Mouse (Mus musculus): ENCODE data around the gene Cdr2l. TPM values are rescaled to one million over a fixed set of nuclear protein-coding genes. Genes with fewer than 3 reads are reported as not detected.
"Not testable (repeated sequence)": the region's sequence is repeated elsewhere in the genome, so short reads cannot be mapped to it uniquely, and the experiment has no call there.

Cdr2l gene
- polyA plus RNA-seq, 1 experiment = 4.0 TPM

DNA sequence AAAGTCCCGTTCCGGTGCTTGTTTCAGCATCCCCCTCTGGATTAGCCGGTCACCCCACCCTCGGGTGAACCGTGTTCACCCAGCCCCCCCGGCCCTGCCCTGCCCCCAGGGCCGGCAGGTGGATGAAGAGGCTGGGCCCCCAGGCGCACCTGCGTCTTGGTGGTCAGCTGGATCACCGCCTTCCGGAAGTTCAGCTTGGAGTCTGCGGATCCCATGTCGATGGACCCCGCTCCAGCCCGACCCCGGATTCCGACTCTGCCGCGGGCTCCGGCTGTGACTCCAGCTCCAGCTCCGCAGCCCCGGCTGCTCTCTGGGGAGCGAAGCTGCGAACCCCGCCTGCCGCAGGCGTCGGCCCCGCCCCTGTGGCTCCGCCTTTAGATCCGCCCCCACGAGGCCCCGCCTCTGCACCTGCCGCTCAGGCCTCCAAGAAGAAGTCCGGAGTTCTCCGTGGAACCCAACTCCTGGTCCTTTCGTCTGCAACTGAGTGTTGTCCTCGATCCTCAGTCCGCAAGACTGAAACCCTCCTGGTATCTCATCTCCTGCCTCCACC is 14.2 kb upstream of the Cdr2l start, which contains the start of gene Hid1:
Gene Hid1, minus strand, starts transcription at position 362 of the 550 bp plus-strand sequence.
- DNase-seq (ENCODE audit: low read depth, low spot score) = no peak
- WGBS = under 1% methylated on average over 39 of the region's 39 CpGs

DNA sequence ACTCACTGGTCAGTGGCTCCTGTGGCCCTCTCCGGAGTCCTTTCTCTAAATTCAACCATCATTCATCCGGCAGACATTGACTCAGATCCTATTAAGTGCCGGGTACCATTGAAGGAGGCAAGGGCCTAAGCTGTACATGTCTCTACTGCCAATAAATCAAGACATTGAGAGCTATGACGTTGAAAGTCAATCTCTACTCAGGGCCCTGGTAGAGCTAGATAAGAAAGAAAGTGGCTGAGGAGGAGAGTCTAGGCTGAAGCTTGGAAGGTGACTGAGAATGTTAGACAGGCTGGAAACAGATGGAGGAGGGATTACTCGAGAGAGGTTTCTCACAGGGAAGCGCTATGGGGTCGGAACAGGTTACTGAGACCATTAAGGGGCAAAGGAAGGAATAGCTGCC is 11.3 kb upstream of the Cdr2l start:
- WGBS = 65% methylated on average over 7 of the region's 7 CpGs
- no peak for DNase-seq (ENCODE audit: low read depth, low spot score)

DNA sequence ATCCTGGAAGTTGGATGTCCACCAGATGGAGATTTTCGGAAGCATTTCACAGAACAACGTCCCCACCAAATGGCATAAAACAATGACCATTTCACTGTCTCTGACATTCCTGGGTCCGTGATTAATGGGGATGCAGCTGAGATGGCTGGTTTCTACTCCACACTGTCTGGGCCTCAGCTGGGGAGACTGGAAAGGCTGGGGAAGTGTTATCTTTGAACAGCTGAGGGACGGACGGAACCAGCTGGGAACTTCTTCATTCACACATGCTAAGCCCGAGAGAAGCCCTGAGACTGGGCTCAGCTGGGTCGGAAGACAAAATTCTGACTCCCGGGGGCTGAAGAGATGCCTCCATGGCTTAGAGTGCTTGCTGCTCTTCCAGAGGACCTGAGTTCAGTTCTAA is 10.4 kb upstream of the Cdr2l start:
- DNase-seq (ENCODE audit: low read depth, low spot score) = no peak
- WGBS = 79% methylated on average over 8 of the region's 8 CpGs

DNA sequence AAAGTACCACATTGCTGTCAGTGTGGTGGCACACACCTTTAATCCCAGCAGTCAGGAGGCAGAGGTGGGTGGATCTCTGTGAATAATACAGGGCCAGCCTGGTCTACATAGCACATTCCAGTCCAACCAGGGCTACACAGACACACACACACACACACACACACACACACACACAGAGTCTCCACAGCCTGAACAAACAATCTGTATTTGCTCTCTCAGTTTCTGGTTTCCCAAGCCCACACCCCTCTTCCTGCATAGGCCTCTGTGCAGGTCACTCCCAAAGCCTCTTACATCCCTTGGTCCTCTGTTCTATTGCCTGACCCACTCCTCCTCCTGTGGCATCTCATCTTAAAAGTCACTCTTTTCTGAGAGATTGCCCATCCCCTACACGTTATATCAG is 9.7 kb upstream of the Cdr2l start:
- WGBS = 80% methylated on average over 1 of the region's 1 CpGs
- DNase-seq (ENCODE audit: low read depth, low spot score) = no peak

DNA sequence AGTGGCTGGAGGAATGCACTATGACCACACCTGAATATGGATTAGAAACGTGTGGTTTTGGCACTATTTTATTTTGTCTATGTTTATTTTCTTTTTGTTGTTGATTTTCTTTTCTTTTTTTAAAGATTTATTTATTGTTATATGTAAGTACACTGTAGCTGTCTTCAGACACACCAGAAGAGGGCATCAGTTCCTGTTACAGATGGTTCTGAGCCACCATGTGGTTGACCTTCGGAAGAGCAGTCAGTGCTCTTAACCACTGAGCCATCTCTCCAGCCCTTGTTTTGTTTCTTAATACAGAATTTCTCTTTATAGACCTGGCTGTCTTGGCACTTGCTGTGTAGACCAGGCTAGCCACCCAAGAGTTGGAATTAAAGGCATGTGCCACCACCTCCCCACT is 9.0 kb upstream of the Cdr2l start:
- 58% methylated on average over 2 of the region's 2 CpGs for WGBS
- no peak for DNase-seq (ENCODE audit: low read depth, low spot score)

DNA sequence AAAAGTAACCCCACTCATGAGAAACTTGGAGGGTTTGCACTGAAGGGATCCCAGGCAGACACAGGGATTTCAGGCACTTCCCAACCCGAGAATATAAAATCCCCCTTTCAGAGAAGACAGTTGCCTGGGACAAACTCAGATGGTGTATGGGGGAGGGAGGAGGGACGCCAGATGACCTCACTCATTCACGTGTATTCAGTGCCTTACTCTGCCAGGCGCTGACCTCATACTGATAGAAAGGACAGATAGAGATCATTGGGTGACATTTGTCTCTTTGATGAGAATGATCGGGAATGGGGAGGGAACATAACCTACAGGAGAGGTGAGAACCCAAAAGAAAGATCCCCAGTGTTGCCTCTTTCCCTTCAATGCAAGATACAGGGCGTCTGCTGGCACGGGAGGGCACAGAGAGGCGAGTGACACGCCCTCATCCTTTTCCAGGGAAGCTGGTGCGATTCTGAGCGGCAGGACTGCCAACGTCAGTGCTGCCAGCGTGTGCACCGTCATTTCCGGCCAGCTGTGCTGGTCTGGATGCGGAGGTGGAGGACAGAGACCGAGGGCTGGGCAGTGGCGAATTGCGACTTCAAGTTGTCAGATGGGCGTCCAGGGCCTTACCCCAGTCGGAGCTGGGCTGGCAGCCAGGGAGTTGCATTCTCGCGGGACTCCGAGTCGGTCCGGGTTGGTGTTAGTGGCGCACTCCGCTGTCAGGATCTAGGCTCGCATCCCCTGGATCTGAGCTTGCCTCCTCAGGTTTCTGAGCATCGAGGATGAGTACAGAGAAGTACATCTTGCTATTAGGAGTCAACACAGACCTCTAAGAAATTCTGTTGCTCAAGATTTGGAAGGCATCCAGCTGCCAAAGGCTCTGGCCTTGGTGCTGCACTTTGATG is 7.7 kb upstream of the Cdr2l start:
- 2% methylated on average over 30 of the region's 30 CpGs for WGBS
- no peak for DNase-seq (ENCODE audit: low read depth, low spot score)

DNA sequence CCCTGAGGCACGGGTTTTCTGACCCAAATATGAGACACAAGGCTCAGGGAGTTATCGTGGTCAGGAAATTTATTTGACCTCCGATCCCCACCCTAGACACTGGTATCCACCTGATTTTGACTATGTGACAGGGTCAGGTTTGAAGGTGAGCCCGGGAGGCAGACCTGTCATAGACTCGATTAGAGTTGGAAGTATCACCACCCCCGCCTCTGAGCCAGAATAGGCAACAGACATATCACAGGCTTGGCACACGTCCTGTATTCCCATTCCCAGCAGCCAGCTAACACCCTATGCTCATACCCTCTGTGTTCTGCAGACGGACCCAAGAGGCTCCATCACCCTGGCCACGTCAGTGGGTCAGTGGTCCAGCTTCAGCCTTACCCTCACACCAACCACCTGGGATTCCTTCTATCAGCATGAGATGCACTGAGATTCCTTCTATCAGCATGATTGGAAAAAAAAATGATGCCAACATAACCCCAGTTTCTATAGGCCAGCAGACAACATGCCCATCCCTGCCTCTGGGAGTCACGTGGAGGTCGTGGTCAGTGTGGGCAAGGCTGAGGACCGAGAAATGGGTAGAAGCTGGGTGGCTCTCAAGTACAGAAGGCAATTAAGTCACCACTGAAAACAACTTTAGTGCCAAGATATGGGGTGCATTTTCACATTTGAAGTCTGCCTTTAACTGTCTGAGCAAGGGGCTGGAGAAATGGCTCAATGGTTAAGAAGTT is 6.9 kb upstream of the Cdr2l start:
- DNase-seq (ENCODE audit: low read depth, low spot score) = no peak
- 62% methylated on average over 12 of the region's 12 CpGs for WGBS

DNA sequence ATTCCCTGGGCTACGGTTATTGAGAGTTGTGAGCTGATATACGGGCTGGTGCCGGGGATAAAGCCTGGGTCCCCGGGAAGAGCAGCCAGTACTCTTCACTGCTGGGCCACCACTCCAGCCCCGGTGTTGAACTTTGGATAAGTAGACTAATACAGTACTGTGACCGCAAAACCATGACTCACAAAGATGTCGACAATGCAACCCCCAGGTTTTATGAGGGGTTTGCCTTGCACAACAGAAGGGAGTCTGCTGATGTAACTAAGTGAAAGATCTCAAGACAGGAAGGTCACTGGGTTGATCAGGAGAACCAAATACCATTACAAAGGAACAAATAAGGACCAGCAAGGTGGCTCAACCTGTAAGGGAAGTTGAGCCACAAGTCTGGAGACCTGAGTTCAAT is 5.0 kb upstream of the Cdr2l start:
- WGBS = 22% methylated on average over 7 of the region's 7 CpGs
- no peak for DNase-seq (ENCODE audit: low read depth, low spot score)

DNA sequence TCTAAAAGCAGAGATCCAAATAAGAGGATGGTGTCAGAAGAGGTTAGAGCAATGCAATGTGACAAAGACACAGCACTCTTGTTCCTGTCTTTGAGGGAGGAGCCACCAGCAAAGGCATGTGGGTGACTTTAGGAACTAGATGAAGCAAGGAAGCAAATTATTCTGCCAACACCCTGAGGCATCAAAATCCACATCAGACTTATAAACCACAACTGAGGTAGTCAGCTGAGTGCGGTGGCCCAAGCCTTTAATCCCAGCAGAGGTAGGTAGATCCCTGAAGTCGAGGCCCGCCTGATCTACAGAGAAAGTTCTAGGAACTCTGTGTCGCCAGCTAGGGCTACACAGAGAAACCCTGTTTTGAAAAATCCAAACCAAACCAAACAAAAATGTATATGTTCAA is 4.5 kb upstream of the Cdr2l start:
- 89% methylated on average over 4 of the region's 4 CpGs for WGBS
- DNase-seq (ENCODE audit: low read depth, low spot score) = no peak

DNA sequence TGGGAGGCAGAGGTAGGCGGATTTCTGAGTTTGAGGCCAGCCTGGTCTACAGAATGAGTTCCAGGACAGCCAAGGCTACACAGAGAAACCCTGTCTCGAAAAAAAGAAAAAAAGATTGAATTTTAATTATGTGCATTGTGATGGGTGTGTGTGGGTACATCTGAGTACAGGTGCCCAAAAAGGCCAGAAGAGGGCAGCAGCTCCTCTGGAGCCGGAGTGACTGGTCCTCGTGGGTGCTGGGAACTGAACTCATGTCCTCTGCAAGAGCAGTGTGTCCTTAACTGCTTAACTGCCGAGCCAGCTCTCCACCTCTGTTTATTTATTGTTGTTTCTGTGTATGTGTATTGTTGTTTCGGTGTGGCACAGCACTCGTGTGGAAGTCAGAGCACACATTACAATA is 3.9 kb upstream of the Cdr2l start:
- WGBS = 93% methylated on average over 7 of the region's 7 CpGs
- DNase-seq (ENCODE audit: low read depth, low spot score) = no peak

DNA sequence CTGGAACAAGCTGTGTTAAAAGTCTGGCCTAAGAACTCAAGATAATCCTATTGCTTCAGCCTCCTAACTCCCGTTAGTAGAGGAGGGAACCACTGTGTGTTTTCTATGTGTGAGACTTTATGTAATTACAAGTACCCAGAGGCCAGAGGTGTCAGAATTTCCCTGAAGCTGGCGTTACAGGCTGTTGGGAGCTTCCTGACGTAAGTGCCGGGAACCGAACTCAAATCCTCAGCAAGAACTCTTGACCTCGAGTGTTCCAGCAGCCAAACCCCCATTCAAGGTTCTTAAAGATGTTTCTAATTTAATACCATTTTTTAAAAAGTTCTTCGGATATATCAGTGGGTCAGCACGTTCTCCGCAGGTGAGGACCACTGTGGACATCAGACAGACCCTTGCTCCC is 440 bp upstream of the Cdr2l start:
- WGBS = 20% methylated on average over 9 of the region's 9 CpGs
- no peak for DNase-seq (ENCODE audit: low read depth, low spot score)

DNA sequence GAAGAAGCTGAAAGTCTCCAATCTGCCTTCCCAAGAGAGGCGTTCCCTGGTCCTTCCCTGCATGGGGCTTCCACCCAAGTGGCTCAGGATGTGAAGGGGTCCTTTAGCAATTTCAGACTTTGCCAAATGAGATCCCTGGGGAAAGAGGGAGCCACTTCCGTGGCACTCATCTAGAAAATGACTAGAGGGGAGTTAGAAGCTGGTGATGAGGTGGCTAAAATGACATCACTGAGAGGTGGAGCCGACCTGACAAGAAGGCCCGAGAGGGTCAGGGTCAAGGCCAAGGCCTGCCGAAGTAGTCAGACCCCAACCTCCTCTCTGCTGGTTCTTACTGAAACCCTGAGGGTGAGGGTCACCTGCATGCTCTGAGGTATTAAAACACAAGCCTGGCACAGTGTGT is 1.2 kb downstream of the Cdr2l start:
- 48% methylated on average over 5 of the region's 5 CpGs for WGBS

DNA sequence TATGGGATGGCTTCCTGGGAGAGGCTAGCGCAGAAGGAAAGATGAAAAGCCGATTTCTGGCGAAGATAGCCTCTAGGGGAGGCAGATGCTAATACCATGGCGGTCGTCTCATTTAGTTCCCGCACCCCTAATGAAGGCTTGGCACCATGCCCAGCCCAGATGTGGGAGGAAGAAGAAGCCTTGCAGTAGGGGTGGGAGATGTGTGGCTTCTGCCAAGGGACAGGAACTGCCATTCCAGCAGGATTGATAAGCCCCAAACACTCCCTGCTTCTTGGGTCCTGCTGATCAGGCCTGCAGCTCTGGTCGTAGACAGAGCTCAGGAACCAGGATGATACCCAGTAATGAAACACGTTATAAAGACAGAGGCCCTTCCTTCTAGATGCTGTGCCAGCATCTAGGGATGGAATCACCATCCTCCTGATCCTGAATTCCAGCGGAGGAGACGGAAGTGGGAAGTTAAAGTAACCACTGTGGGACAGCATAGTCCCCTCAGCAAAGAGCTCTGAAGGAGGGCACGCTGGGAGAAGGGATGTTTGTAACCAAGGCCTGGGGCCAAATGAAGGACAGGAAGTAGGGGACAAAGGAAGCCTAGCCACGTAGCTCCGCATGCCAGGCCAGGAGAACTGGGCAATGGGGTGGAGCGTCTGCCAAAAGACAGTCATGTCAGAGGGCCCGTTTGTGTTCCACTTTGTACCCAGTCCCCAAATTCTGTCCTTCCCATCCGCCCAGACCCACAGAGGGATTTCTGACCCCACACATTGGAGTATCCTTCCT is 2.2 kb downstream of the Cdr2l start:
- WGBS = 66% methylated on average over 16 of the region's 16 CpGs
- no peak for DNase-seq (ENCODE audit: low read depth, low spot score)

More for the DNA sequence above, 1.2 kb downstream of the Cdr2l start:
- DNase-seq (ENCODE audit: low read depth, low spot score) = no peak

DNA sequence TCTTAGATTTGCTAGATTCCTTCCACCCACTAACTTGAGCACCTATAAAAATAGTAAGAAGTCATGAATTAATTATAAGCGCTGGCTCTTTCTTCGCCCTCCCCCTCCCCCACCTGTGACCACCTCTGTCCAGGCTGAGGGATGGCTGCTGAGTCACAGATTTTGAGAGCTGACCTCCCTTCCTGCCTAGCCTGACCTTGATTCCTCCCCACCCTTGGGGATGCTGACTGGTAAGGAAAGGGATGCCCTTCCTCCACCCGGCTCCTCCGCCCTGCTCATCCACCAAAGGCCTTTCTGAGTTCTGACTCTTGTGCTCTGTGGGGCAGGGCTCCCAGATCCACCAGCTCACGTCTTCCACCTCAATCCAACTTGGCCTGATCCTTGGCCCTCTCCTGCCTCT is 2.9 kb downstream of the Cdr2l start:
- DNase-seq (ENCODE audit: low read depth, low spot score) = no peak
- WGBS = 89% methylated on average over 5 of the region's 5 CpGs

DNA sequence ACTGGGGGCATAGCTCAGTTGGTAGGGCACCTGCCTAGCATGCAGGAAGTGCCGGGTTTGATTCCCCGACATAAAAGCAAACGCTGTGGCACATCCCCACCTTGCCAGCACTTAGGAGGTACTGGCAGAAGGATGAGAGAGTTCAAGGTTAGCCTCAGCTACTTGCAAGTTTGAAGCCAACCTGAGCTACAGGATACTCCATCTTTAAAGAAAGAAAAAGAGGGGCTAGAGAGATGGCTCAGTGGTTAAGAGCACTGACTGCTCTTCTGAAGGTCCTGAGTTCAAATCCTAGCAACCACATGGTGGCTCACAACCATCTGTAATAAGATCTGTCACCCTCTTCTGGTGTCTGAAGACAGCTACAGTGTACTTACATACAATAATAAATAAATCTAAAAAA is 5.1 kb downstream of the Cdr2l start:
- DNase-seq (ENCODE audit: low read depth, low spot score) = not testable (repeated sequence)
- 85% methylated on average over 3 of the region's 3 CpGs for WGBS

DNA sequence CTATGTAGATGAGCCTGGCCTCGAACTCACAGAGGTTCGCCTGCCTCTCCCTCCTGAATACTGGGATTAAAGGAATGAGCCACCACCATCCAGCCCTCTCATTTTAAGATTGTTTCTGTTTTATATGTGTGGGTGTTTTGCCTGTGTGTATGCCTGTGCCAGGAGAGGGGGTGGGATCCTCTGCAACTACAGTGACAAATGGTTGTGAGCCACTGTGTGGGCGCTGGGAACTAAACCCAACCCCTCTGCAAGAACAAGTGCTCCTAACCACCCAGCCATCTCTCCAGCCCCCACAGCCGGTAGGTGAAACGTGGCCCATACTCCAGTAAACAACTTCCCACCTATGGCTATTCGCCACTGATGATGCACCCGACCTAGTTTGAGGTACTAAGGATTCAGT is 9.6 kb downstream of the Cdr2l start:
- 94% methylated on average over 7 of the region's 7 CpGs for WGBS
- DNase-seq (ENCODE audit: low read depth, low spot score) = no peak

DNA sequence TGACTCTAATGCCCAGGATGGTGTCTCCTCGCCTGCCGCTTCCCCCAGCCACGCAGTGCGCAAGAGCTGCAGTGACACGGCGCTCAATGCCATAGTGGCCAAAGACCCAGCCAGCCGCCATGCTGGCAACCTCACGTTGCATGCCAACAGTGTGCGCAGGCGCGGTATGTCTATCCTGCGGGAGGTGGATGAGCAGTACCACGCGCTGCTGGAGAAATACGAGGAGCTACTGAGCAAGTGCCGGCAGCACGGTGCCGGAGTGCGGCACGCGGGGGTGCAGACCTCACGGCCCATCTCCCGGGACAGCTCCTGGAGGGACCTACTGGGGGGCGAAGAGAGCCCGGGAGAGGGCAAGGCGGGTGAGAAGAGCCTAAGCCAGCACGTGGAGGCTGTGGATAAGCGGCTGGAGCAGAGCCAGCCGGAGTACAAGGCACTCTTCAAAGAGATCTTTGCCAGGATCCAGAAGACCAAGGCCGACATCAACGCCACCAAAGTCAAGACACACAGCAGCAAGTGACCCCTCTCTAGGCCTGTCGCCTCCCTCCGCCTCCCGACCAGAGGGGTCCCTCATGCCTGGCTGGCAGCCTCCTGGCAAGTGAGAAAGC is 12.1 kb downstream of the Cdr2l start:
- WGBS = 78% methylated on average over 34 of the region's 34 CpGs
- no peak for DNase-seq (ENCODE audit: low read depth, low spot score)

DNA sequence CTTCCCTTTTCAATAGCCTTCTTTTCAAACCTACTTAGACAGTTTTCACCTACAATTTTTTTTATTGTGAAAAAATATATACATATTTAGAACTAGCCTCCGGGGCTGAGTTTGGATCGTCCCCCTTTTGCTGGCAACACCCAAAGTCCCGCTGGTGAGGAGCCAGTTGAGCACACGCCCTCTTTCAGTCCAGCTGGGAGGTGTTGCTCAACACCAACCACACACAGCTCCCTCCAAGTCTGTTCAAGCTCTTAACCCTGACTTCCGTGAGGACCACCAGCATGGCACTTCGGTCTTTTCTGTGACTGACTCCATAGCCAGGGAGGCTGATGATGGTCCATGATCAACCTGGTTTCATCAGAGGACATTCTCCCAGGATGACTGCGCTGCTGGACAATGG is 16.4 kb downstream of the Cdr2l start:
- no peak for DNase-seq (ENCODE audit: low read depth, low spot score)
- WGBS = 37% methylated on average over 7 of the region's 7 CpGs

DNA sequence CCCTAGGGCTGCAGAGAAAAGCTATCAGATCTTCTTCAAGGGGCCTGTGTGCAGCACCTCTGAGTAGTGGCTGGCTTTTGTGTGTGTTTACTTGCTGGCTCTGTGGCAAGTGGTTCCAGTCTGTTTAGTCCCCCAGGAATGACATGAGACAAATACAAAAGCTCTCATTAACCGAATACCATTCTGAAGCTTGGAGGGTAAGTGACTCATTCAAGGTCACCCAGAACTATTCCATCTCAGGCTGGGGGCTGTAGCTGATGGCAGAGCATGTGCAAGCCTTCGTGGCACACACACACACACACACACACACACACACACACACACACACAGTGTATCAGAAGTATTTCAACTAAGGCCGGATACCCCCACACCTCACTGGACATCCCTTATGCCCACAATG is 18.4 kb downstream of the Cdr2l start:
- 61% methylated on average over 3 of the region's 3 CpGs for WGBS
- no peak for DNase-seq (ENCODE audit: low read depth, low spot score)

All from large intestine, adult 2 months (tissue).